Mouse (Mus musculus): ENCODE results near the gene Ubtfl1.
"Not testable (repeated sequence)": the region's sequence is repeated elsewhere in the genome, so short reads cannot be mapped to it uniquely, and the experiment has no call there.

Ubtfl1 gene

DNA sequence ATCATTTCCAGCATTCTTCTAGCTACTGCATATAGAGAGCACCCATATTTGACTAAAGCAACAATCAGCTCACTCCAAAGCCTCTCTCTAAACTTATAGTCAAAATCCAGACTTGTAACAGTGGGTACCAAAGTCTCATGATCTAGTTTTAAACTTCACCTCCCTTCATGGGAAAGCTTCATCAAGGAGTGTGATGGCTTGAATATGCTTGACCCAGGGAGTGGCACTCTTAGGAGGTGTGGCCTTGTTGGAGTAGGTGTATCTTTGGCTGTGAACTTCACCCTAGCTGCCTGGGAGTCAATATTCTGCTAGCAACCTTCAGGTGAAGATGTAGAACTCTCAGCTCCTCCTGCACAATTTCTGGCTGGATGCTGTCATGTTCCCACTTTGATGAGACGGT, at the start of gene Ubtfl1:
Gene Ubtfl1 (plus strand): TSS at position 301 of the 400 bp plus-strand sequence.
- no peak for DNase-seq (ENCODE audit: low spot score in 2 of 2)

- DNase-seq (ENCODE audit: low spot score in 2 of 2): not testable (repeated sequence)
Observed at GRCm38 (mm10) chr9:18373026-18373425, 31.2 kb upstream of the Ubtfl1 start.

DNA sequence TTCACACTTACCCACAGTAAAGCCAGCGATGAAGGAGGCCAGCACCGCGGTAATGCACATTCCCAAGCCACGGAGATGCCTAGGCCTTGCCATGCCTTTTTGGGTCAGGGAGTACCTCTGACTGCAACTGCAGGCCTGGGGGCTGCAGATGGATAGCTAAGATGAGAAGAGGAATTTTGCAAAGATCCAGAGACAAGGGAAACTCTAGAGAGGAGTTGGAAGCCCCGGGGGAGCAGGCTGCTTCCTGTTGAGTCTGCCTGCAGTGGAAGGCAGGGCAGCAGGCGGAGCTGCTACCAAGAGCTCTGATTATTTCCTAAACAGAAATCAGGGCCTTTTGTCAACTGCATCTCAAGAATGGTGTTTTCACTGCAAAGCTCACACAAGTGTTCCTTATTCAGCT, 18.4 kb upstream of the Ubtfl1 start:
- DNase-seq (ENCODE audit: low spot score in 2 of 2): no peak

- no peak for DNase-seq (ENCODE audit: low spot score in 2 of 2)
Observed at GRCm38 (mm10) chr9:18399629-18400028, 4.6 kb upstream of the Ubtfl1 start.

- DNase-seq (ENCODE audit: low spot score in 2 of 2): not testable (repeated sequence)
Observed at GRCm38 (mm10) chr9:18402895-18403294, 1.3 kb upstream of the Ubtfl1 start, which contains the start of gene Naalad2. Gene Naalad2, minus strand, starts transcription at chr9:18402995.

- DNase-seq (ENCODE audit: low spot score in 2 of 2): not testable (repeated sequence)
Observed at GRCm38 (mm10) chr9:18412371-18412770, 8.2 kb downstream of the Ubtfl1 start.

DNA sequence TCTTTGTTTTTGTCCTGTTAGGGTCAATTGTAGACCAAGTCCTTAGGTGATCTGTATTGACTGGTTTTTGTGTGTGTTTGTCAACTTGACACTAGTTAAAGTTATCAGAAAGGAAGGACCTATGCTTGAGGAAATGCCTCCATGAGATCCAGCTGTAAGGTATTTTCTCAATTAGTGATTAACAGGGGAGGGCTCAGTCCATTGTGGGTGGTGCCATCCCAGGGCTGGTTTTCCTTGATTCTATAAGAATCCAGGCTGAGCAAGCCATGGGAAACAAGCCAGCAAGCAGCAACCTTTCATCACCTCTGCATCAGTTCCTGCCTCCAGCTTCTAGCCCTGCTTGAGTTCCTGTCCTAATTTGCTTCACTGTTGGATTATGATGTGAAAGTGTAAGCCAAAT, 26.1 kb downstream of the Ubtfl1 start, which contains the start of gene Mbd3l2:
Gene Mbd3l2 (plus strand): TSS at position 301 of the 400 bp plus-strand sequence.
- DNase-seq (ENCODE audit: low spot score in 2 of 2): no peak

DNA sequence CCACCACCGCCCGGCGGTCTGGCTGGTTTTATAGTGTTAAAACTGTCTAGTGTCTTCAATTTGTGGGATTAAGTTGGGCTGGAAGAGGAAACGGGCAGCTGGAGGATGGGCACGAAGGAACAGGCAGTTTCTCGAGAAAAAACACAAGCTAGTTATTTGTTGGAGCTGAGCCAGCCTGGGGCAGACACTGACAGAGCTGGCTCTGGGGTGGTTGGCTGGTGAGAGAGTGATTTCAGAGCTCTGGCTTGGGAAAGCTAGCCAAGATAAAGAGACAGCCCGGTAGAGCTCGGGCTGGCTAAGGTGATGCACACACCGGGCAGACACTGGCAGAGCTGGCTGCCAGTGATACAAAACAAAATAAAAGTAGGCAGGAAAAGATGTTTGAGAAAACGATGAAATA, 27.5 kb downstream of the Ubtfl1 start:
- DNase-seq (ENCODE audit: low spot score in 2 of 2): no peak

- DNase-seq (ENCODE audit: low spot score in 2 of 2): no peak
Observed at GRCm38 (mm10) chr9:18456520-18456919, 52.3 kb downstream of the Ubtfl1 start.

All from frontal cortex, postnatal 25 days (tissue).